Mouse (Mus musculus) kidney, embryonic 15.5 days (tissue): Measurements from ENCODE around the gene Cdk12. TPM values are rescaled to one million over a fixed set of nuclear protein-coding genes. Genes with fewer than 3 reads are reported as not detected.

Experiments used
- ATAC-seq: fragments of 200-750 bp; cut with Nextera tagmentation; replicated peaks from 2 replicates; pipeline ENCODE4 v1.8.0; 2017; ENCODE audit warnings: moderate TSS enrichment; ENCODE audit not compliant: low FRiP score
- H3K27ac ChIP-seq: fragments of 300-500 bp; sonication (generic); 2 replicates; pipeline ENCODE4 v1.5.1; 2015; ENCODE audit warnings: mild to moderate bottlenecking, inconsistent platforms
- H3K27me3 ChIP-seq: fragments of 300-500 bp; sonication (generic); 2 replicates; pipeline ENCODE4 v1.6.1; 2015; ENCODE audit warnings: inconsistent platforms
- H3K36me3 ChIP-seq: fragments of 300-500 bp; sonication (generic); 2 replicates; pipeline ENCODE4 v1.6.1; 2015; ENCODE audit warnings: inconsistent platforms
- H3K4me1 ChIP-seq: fragments of 300-500 bp; sonication (generic); 2 replicates; pipeline ENCODE4 v1.6.1; 2015; ENCODE audit warnings: inconsistent platforms
- H3K4me2 ChIP-seq: fragments of 300-500 bp; sonication (generic); 2 replicates; pipeline ENCODE4 v1.6.1; 2015; ENCODE audit warnings: moderate library complexity, mild to moderate bottlenecking, inconsistent platforms
- H3K4me3 ChIP-seq: fragments of 300-500 bp; sonication (generic); replicated peaks from 2 replicates; pipeline ENCODE4 v1.5.1; 2015; ENCODE audit warnings: mild to moderate bottlenecking, inconsistent platforms
- H3K9ac ChIP-seq: fragments of 300-500 bp; sonication (generic); 2 replicates; pipeline ENCODE4 v1.6.1; 2015; ENCODE audit warnings: mild to moderate bottlenecking, inconsistent platforms
- H3K9me3 ChIP-seq: fragments of 300-500 bp; sonication (generic); replicated peaks from 2 replicates; pipeline ENCODE4 v1.6.1; 2016; ENCODE audit warnings: inconsistent platforms
- WGBS: fragments of 180-500 bp; shearing (Covaris S2); methylation state at CpG from one replicate; pipeline ENCODE4 v1.1.7; 2015; ENCODE audit warnings: mixed read lengths; 5-methylcytosine and 5-hydroxymethylcytosine counted together
- polyA plus RNA-seq: library from polyadenylated mRNA; unstranded; fragments of >200 nt; fragmentation: Nextera tagmentation; extraction: Ambion mirVana; gene quantifications from 2 replicates; pipeline ENCODE4 v1.2.1, GENCODE M21; 2015

Cdk12 gene
- polyA plus RNA-seq, 1 experiment from 2014 or later, result 11.9 TPM

GRCm38 (mm10) chr11:98294188-98295012 lies 91.5 kb downstream of the Cdk12 start:
- whole genome bisulfite sequencing, result 1% methylated on average over 55 of the region's 58 CpGs
- H3K4me2 ChIP-seq, result peak overlapping the region; percentile 79
- H3K4me3 ChIP-seq, result peak overlapping the region; percentile 58
- no peaks in the 10 kb centered on the region for H3K9me3 ChIP-seq
- H3K9ac ChIP-seq, result peak overlapping the region; percentile 64
- peaks cover 51% of the 10 kb centered on the region for H3K4me1 ChIP-seq
- peak; percentile 78 for ATAC-seq
- H3K36me3 ChIP-seq, result no peaks in the 10 kb centered on the region
- peaks cover 52% of the 10 kb centered on the region for H3K27me3 ChIP-seq
- H3K27ac ChIP-seq, result no peak overlapping the region

- H3K9ac ChIP-seq, result peak overlapping the region; percentile 64
- H3K4me3 ChIP-seq, result peak overlapping the region; percentile 58
- H3K27ac ChIP-seq, result no peak overlapping the region
- no peaks in the 10 kb centered on the region for H3K9me3 ChIP-seq
- WGBS, result 6% methylated on average over 9 of the region's 9 CpGs
- no peaks in the 10 kb centered on the region for H3K36me3 ChIP-seq
- ATAC-seq, result no peak
- peaks cover 51% of the 10 kb centered on the region for H3K4me1 ChIP-seq
- H3K4me2 ChIP-seq, result peak overlapping the region; percentile 79
- H3K27me3 ChIP-seq, result peaks cover 46% of the 10 kb centered on the region
Observed at GRCm38 (mm10) chr11:98295013-98295585, 92.2 kb downstream of the Cdk12 start.

GRCm38 (mm10) chr11:98296277-98296676 lies 93.4 kb downstream of the Cdk12 start:
- 2% methylated on average over 5 of the region's 5 CpGs for WGBS
- Histone ChIP-seq H3K9me3 (no peaks in the 10 kb centered on the region), H3K27me3 (peaks cover 44% of the 10 kb centered on the region), H3K4me2 (no peak overlapping the region), H3K4me3 (no peak overlapping the region), H3K36me3 (no peaks in the 10 kb centered on the region), H3K27ac (no peak overlapping the region), H3K4me1 (peaks cover 51% of the 10 kb centered on the region), H3K9ac (no peak overlapping the region)
- no peak for ATAC-seq

- peaks cover 51% of the 10 kb centered on the region for H3K4me1 ChIP-seq
- H3K36me3 ChIP-seq, result no peaks in the 10 kb centered on the region
- no peaks in the 10 kb centered on the region for H3K9me3 ChIP-seq
- H3K9ac ChIP-seq, result no peak overlapping the region
- H3K4me2 ChIP-seq, result no peak overlapping the region
- H3K4me3 ChIP-seq, result no peak overlapping the region
- no peak for ATAC-seq
- WGBS, result 54% methylated on average over 2 of the region's 2 CpGs
- H3K27ac ChIP-seq, result no peak overlapping the region
- H3K27me3 ChIP-seq, result peaks cover 40% of the 10 kb centered on the region
Observed at GRCm38 (mm10) chr11:98296916-98297315, 94.1 kb downstream of the Cdk12 start.

GRCm38 (mm10) chr11:98297778-98298177 lies 94.9 kb downstream of the Cdk12 start:
- H3K27me3 ChIP-seq, result peaks cover 40% of the 10 kb centered on the region
- no peak overlapping the region for H3K27ac ChIP-seq
- no peak overlapping the region for H3K9ac ChIP-seq
- H3K4me3 ChIP-seq, result no peak overlapping the region
- no peaks in the 10 kb centered on the region for H3K9me3 ChIP-seq
- peaks cover 51% of the 10 kb centered on the region for H3K4me1 ChIP-seq
- no peaks in the 10 kb centered on the region for H3K36me3 ChIP-seq
- 16% methylated on average over 7 of the region's 7 CpGs for WGBS
- H3K4me2 ChIP-seq, result no peak overlapping the region
- ATAC-seq, result no peak

- no peaks in the 10 kb centered on the region for H3K36me3 ChIP-seq
- H3K4me2 ChIP-seq, result 0 out of 2 replicates have a peak overlapping the region, but pooled peaks have one; percentile 7
- H3K9ac ChIP-seq, result no peak overlapping the region
- no peak overlapping the region for H3K27ac ChIP-seq
- H3K27me3 ChIP-seq, result peaks cover 40% of the 10 kb centered on the region
- H3K4me1 ChIP-seq, result peaks cover 49% of the 10 kb centered on the region
- H3K4me3 ChIP-seq, result no peak overlapping the region
- no peaks in the 10 kb centered on the region for H3K9me3 ChIP-seq
- 5% methylated on average over 10 of the region's 10 CpGs for WGBS
- no peak for ATAC-seq
Observed at GRCm38 (mm10) chr11:98298484-98299205, 95.8 kb downstream of the Cdk12 start.

- WGBS, result 1% methylated on average over 26 of the region's 26 CpGs
- Histone ChIP-seq H3K36me3 (no peaks in the 10 kb centered on the region), H3K27ac (no peak overlapping the region), H3K4me2 (0 out of 2 replicates have a peak overlapping the region, but pooled peaks have one; percentile 28), H3K4me1 (0 out of 2 replicates have a peak, but pooled peaks cover 4% of the 10 kb centered on the region), H3K27me3 (peaks cover 95% of the 10 kb centered on the region), H3K9ac (no peak overlapping the region), H3K4me3 (no peak overlapping the region), H3K9me3 (no peaks in the 10 kb centered on the region)
- no peak for ATAC-seq
Observed at GRCm38 (mm10) chr11:98313790-98314323, 111.0 kb downstream of the Cdk12 start.

GRCm38 (mm10) chr11:98317479-98317878 lies 114.6 kb downstream of the Cdk12 start:
- Histone ChIP-seq H3K27ac (no peak overlapping the region), H3K9me3 (no peaks in the 10 kb centered on the region), H3K27me3 (peaks cover 97% of the 10 kb centered on the region), H3K9ac (no peak overlapping the region), H3K4me1 (0 out of 2 replicates have a peak, but pooled peaks cover 4% of the 10 kb centered on the region), H3K4me2 (no peak overlapping the region), H3K4me3 (no peak overlapping the region), H3K36me3 (no peaks in the 10 kb centered on the region)
- no peak for ATAC-seq
- WGBS, result 7% methylated on average over 7 of the region's 7 CpGs

GRCm38 (mm10) chr11:98318421-98319116 lies 115.7 kb downstream of the Cdk12 start:
- H3K4me3 ChIP-seq, result no peak overlapping the region
- H3K9ac ChIP-seq, result no peak overlapping the region
- no peaks in the 10 kb centered on the region for H3K36me3 ChIP-seq
- no peak overlapping the region for H3K4me2 ChIP-seq
- ATAC-seq, result no peak
- peaks cover 99% of the 10 kb centered on the region for H3K27me3 ChIP-seq
- H3K4me1 ChIP-seq, result 0 out of 2 replicates have a peak, but pooled peaks cover 4% of the 10 kb centered on the region
- no peak overlapping the region for H3K27ac ChIP-seq
- no peaks in the 10 kb centered on the region for H3K9me3 ChIP-seq
- WGBS, result under 1% methylated on average over 14 of the region's 14 CpGs

- Histone ChIP-seq H3K9me3 (no peaks in the 10 kb centered on the region), H3K36me3 (no peaks in the 10 kb centered on the region), H3K27me3 (peaks cover 100% of the 10 kb centered on the region), H3K4me3 (no peak overlapping the region), H3K4me2 (no peak overlapping the region), H3K9ac (no peak overlapping the region), H3K27ac (no peak overlapping the region), H3K4me1 (no peaks in the 10 kb centered on the region)
- no peak for ATAC-seq
- 2% methylated on average over 15 of the region's 15 CpGs for WGBS
Observed at GRCm38 (mm10) chr11:98319120-98319519, 116.3 kb downstream of the Cdk12 start.

- H3K4me3 ChIP-seq, result no peak overlapping the region
- H3K4me1 ChIP-seq, result no peaks in the 10 kb centered on the region
- WGBS, result 7% methylated on average over 4 of the region's 4 CpGs
- no peak overlapping the region for H3K27ac ChIP-seq
- no peak overlapping the region for H3K9ac ChIP-seq
- no peaks in the 10 kb centered on the region for H3K9me3 ChIP-seq
- no peak for ATAC-seq
- no peak overlapping the region for H3K4me2 ChIP-seq
- H3K27me3 ChIP-seq, result peaks cover 100% of the 10 kb centered on the region
- H3K36me3 ChIP-seq, result no peaks in the 10 kb centered on the region
Observed at GRCm38 (mm10) chr11:98319544-98319943, 116.7 kb downstream of the Cdk12 start.
